Mouse (Mus musculus) brain, embryonic 18.5 days (tissue): ENCODE results near the gene Leprot.

Experiments
- DNase-seq: peaks from one replicate; pipeline ENCODE4 v3.0.0-alpha.2; 2012; ENCODE audit warnings: low read depth, low spot score

The Leprot gene

DNA sequence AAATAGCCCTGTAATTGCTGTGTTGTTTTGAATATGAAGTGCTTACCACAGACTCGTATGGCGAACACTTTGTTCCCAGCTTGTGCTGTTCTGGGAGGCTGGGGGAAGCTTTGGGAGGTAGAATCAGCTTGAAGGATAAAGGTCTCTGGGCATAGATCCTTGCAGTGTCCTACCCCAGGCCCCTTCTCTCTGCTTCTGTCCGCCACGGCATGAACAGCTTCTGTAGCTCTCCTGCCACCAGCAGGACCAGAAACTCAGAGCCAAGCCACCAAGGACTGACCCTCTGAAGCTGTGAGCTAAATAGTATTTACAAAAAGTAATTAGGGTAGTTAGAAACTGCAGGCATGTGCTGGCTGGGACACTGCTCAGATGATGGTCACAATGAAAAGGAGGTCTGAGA, 17.2 kb downstream of the Leprot start:
- no peak for DNase-seq

- DNase-seq = no peak
These were observed 21.6 kb downstream of the Leprot start for GRCm38 (mm10) chr4:101669161-101669560.

GRCm38 (mm10) chr4:101669811-101670210, 22.3 kb downstream of the Leprot start:
- DNase-seq = no peak

DNA sequence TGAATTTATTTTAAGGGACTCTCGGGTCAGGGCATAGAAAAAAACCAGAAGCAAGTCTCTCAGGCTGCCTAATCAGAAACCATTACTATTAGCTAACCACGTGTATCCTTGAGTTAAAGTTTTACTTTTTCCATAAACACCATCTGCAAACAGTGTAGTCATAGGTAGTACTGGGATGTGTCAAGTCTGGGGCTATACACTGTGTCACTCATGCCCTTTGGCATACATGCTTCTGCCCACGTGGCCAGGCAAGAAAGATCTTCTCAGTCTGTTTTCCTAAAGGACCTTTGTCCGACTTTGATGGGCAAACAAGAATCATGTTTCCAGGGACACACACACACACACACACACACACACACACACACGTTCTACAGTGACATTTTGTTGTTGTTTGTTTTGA, 27.3 kb downstream of the Leprot start:
- no peak for DNase-seq

GRCm38 (mm10) chr4:101675726-101676125, 28.2 kb downstream of the Leprot start:
- no peak for DNase-seq

- no peak for DNase-seq
These were observed 35.1 kb downstream of the Leprot start for GRCm38 (mm10) chr4:101682620-101683019.

GRCm38 (mm10) chr4:101683086-101683485, 35.6 kb downstream of the Leprot start:
- DNase-seq = no peak

- DNase-seq = no peak
These were observed 37.3 kb downstream of the Leprot start for GRCm38 (mm10) chr4:101684821-101685220.

DNA sequence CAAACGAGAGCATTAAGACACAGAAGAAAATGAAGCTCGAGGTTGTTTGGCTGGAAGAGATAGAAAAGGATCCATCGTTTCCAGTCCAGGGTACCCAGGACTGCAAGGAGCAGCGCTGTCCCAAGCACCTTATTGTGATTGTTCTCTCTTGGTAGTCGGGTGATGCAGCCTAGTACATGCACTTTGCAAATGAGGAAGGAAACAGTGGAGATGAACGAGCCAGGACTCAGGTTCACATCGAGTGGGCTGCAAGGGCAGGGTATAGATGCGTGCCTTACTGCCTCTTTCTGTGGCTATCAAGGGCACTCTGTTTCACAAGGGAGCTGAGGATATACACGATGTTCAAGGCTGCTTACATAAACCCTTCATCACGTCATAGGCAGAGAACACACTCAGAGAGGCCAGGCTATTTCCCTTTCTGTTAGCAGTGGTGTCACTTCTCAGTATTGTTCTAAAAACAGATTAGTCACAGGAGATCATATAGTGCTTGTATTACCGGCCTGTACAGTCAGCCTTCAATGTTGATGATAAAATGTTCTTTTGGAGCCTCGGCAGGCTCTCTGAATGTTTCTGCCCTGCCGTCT, 38.8 kb downstream of the Leprot start:
- DNase-seq = no peak

DNA sequence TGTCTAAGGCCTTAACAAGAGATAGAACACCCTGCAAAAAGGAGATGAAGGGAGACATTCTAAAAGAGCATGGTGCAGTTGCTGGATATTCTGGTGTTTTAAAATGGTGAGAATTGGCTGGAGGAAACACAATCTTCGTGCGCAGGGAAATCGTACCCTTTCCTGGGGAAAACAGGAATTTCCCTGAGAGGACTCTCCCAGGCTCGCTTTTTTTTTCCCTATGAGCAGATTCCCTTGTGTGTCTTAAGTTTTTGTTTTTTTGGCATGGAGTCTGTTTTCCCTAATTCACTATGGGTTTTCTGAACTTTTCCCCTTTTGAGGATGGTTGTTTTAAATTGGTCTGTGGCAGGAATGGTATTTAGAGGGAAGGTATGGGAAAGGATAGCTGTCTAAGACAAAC, 41.7 kb downstream of the Leprot start:
- no peak for DNase-seq

DNA sequence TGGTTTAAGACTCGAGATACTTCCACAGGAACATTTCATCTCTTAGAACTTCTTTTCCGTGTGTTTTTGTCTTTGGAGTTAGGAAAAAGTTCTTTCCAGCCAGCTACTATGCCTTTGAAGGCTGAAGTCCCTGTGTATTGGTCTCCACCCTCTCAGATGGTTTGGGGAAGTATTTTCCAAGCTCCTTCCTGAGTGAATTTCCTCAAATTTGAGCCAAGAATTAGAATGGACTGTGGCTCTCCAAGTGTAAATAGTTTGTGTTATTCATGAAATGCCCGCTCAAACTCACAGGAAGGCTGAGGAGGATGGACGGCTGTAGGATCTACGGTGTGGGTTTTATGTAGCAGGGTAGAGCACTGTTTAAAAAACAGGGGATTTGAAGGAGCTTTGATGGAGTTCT, 42.1 kb downstream of the Leprot start:
- no peak for DNase-seq

- DNase-seq = no peak
These were observed 45.4 kb downstream of the Leprot start for GRCm38 (mm10) chr4:101692892-101693291.

DNA sequence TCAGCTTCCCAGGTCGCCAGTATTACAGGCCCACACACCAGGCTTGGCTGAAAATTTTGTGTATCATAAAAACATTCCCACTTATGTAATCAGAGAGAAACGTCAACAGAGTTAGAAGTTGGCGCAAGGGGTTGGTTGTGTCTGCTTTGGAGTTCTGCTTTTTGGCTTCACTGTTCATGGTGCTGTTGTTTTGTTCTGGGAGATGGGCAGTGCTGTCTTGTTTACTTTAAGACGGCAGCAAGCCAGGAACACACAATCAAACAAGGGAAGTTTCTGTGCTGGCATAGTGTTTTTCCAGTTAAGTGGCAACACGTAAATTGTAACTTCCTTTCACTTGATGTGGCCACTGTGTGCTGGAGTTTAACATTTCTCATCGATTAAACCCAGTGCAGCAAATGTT, 47.0 kb downstream of the Leprot start:
- no peak for DNase-seq

GRCm38 (mm10) chr4:101697236-101697635, 49.7 kb downstream of the Leprot start:
- no peak for DNase-seq

- DNase-seq = no peak
These were observed 51.9 kb downstream of the Leprot start for GRCm38 (mm10) chr4:101699423-101699822.

DNA sequence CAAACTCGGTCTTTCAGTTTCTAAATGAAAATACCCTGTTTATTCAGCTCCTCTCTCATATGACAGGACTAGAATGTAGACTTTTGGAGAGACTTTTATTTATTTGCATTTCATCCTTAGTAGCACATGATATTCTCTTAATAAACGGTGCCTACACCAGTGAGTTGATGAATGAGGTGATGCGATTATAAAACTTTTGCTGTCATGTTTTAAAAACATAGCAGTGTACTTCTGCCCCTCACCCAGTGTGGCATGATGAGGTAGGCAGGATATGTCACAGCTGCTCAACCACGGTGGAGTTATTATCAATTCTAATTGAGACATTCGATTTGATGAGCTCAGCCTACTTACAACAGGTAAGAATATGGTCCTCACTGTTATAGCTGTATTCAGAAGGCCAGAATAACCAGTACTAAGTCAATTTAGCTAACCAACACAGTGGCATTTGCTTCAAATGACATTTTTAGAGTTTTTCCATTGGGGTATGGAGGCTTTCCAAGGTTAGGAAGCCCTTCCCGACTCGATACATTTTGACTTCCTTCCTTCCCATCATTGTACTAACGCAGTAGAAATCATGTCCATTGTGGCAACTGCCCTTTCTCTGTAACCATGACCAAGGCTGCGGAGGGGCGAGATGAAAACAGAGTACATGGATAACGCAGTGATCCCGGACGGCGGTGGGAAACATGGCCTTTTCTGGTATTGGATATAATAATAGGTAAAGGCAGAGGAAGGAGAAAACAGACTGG, 53.5 kb downstream of the Leprot start:
- DNase-seq = no peak

GRCm38 (mm10) chr4:101705325-101705724, 57.8 kb downstream of the Leprot start:
- no peak for DNase-seq

DNA sequence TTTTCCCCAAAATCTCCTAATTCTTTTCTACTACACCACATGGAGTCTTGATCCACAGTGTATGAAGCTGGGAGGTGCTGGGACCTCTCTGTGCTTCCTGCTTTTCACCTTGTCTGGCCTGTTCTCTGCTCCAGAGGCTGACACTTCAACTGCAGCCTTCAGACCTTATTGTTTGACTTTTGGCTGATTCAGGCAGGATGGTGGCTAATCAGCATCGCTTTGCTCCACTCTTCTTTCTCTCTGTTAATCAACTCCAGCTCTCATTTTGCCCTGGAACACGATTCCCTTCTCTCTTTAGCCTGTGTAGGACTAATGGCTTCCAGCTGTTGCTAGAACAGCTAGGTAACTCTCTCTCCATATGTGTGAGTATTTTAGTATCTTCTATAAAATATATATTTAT, 59.7 kb downstream of the Leprot start:
- no peak for DNase-seq

DNA sequence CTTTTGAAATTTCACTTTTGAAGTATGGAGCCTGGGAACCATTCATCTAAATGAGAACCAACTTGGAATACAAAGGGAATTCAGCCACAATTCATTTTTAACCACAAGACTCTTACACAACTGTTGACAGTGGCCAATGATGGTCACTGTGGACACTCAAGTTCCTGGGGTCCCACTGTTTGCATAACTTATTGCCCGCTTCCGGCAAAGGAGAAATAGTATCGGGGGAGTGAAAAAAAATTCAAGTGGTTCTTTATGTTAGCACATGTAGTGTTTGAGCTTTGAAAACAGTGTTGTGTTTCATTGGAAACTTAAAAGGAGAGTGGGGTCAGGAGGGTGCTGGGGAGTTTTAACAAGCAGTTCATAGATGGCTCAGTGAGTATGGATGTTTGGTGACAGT, 60.4 kb downstream of the Leprot start:
- DNase-seq = no peak
